Mouse (Mus musculus): ENCODE measurements at regions not wholly inside any gene's neighbourhood (a gene's known extent, or its start where the extent isn't known, plus 50 kb on each side); places are given as distances from the start of the nearest gene placed in this dataset.

- no peak for TF ChIP-seq POLR2A (IDR thresholded peaks at IDR 0.05; ENCODE audit: insufficient read depth, low read depth, low read length)
- TF ChIP-seq CTCF (IDR thresholded peaks at IDR 0.05), result no peak
- TF ChIP-seq EP300 (IDR thresholded peaks at IDR 0.05; ENCODE audit: insufficient read depth, low read depth, low read length), result no peak
Measured at GRCm38 (mm10) chr3:144310748-144311147, 105.7 kb upstream of the Lmo4 start.
